Mouse (Mus musculus): ENCODE measurements around the gene Mrtfa. TPM values are rescaled to one million over a fixed set of nuclear protein-coding genes. Genes with fewer than 3 reads are reported as not detected.

Mrtfa gene
- polyA plus RNA-seq, 1 experiment from 2014 or later, result 39.3 TPM

GRCm38 (mm10) chr15:80988331-80988730 lies 202.2 kb downstream of the Mrtfa start:
- no peak overlapping the region for H3K9ac ChIP-seq (replicated peaks; ENCODE audit: low read depth, low read length)
- H3K36me3 ChIP-seq (ENCODE audit: control insufficient read depth, insufficient read depth, low read length), result no peaks in the 10 kb centered on the region
- H3K27me3 ChIP-seq (ENCODE audit: control insufficient read depth, insufficient read depth, low read length), result no peaks in the 10 kb centered on the region
- H3K4me3 ChIP-seq (ENCODE audit: low read depth, low read length), result no peak overlapping the region
- 33% methylated on average over 1 of the region's 1 CpGs for WGBS
- H3K9me3 ChIP-seq (ENCODE audit: control insufficient read depth, low read depth, low read length), result no peaks in the 10 kb centered on the region
- no peaks in the 10 kb centered on the region for H3K4me1 ChIP-seq (ENCODE audit: control insufficient read depth, insufficient read depth, low read length)
- ATAC-seq (ENCODE audit: insufficient number of reproducible peaks, insufficient read depth, low FRiP score, low read depth), result no peak
- no peak overlapping the region for H3K27ac ChIP-seq (ENCODE audit: low read length)
- H3K4me2 ChIP-seq (replicated peaks; ENCODE audit: low read depth, low read length), result no peak overlapping the region

DNA sequence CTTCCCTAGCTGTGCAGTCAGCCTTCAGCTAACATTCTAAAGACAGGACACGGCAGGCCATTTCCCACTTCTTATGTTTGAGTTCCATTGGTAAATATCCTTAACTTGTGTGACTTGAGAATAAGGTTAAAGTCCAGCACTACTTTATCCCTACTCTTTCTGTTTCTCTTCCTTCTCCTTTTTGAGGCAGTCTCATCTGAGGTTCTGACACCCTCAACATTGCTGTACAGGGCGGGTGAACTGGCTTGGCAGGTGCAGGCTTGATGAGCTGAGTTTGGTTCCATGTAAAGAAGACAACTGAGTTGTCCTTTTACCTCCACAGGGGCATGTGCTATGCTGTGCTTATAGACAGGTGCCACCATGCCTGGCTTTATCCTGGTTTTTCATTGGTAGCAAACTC lies 207.3 kb downstream of the Mrtfa start:
- ATAC-seq (ENCODE audit: insufficient number of reproducible peaks, insufficient read depth, low FRiP score, low read depth), result no peak
- no peak overlapping the region for H3K4me3 ChIP-seq (ENCODE audit: low read depth, low read length)
- no peaks in the 10 kb centered on the region for H3K27me3 ChIP-seq (ENCODE audit: control insufficient read depth, insufficient read depth, low read length)
- WGBS, result 70% methylated on average over 2 of the region's 2 CpGs
- peaks cover 9% of the 10 kb centered on the region; the same call in 1 of the 2 replicates for H3K4me1 ChIP-seq (ENCODE audit: control insufficient read depth, insufficient read depth, low read length)
- H3K9me3 ChIP-seq (ENCODE audit: control insufficient read depth, low read depth, low read length), result no peaks in the 10 kb centered on the region
- no peak overlapping the region for H3K27ac ChIP-seq (ENCODE audit: low read length)
- H3K4me2 ChIP-seq (replicated peaks; ENCODE audit: low read depth, low read length), result no peak overlapping the region
- H3K36me3 ChIP-seq (ENCODE audit: control insufficient read depth, insufficient read depth, low read length), result no peaks in the 10 kb centered on the region
- H3K9ac ChIP-seq (replicated peaks; ENCODE audit: low read depth, low read length), result no peak overlapping the region

GRCm38 (mm10) chr15:80981176-80981575 lies 209.4 kb downstream of the Mrtfa start:
- peaks cover 11% of the 10 kb centered on the region; the same call in 1 of the 2 replicates for H3K4me1 ChIP-seq (ENCODE audit: control insufficient read depth, insufficient read depth, low read length)
- H3K9me3 ChIP-seq (ENCODE audit: control insufficient read depth, low read depth, low read length), result no peaks in the 10 kb centered on the region
- H3K9ac ChIP-seq (replicated peaks; ENCODE audit: low read depth, low read length), result no peak overlapping the region
- no peak overlapping the region for H3K4me2 ChIP-seq (replicated peaks; ENCODE audit: low read depth, low read length)
- no peaks in the 10 kb centered on the region for H3K36me3 ChIP-seq (ENCODE audit: control insufficient read depth, insufficient read depth, low read length)
- no peak overlapping the region for H3K4me3 ChIP-seq (ENCODE audit: low read depth, low read length)
- no peaks in the 10 kb centered on the region for H3K27me3 ChIP-seq (ENCODE audit: control insufficient read depth, insufficient read depth, low read length)
- no peak overlapping the region for H3K27ac ChIP-seq (ENCODE audit: low read length)
- WGBS, result 77% methylated on average over 4 of the region's 4 CpGs
- no peak for ATAC-seq (ENCODE audit: insufficient number of reproducible peaks, insufficient read depth, low FRiP score, low read depth)

GRCm38 (mm10) chr15:80979611-80980010 lies 210.9 kb downstream of the Mrtfa start:
- no peaks in the 10 kb centered on the region for H3K9me3 ChIP-seq (ENCODE audit: control insufficient read depth, low read depth, low read length)
- no peaks in the 10 kb centered on the region for H3K27me3 ChIP-seq (ENCODE audit: control insufficient read depth, insufficient read depth, low read length)
- no peak overlapping the region for H3K27ac ChIP-seq (ENCODE audit: low read length)
- H3K4me2 ChIP-seq (replicated peaks; ENCODE audit: low read depth, low read length), result no peak overlapping the region
- ATAC-seq (ENCODE audit: insufficient number of reproducible peaks, insufficient read depth, low FRiP score, low read depth), result no peak
- H3K4me1 ChIP-seq (ENCODE audit: control insufficient read depth, insufficient read depth, low read length), result peaks cover 11% of the 10 kb centered on the region; the same call in 1 of the 2 replicates
- H3K36me3 ChIP-seq (ENCODE audit: control insufficient read depth, insufficient read depth, low read length), result no peaks in the 10 kb centered on the region
- no peak overlapping the region for H3K4me3 ChIP-seq (ENCODE audit: low read depth, low read length)
- H3K9ac ChIP-seq (replicated peaks; ENCODE audit: low read depth, low read length), result no peak overlapping the region
- 69% methylated on average over 4 of the region's 4 CpGs for WGBS

GRCm38 (mm10) chr15:80977620-80978334 lies 212.8 kb downstream of the Mrtfa start, which contains the start of gene Sgsm3:
Sgsm3 (plus strand) TSS chr15:80977765.
- Histone ChIP-seq H3K4me1 (ENCODE audit: control insufficient read depth, insufficient read depth, low read length) (peaks cover 11% of the 10 kb centered on the region; the same call in 1 of the 2 replicates), H3K36me3 (ENCODE audit: control insufficient read depth, insufficient read depth, low read length) (no peaks in the 10 kb centered on the region), H3K4me2 (replicated peaks; ENCODE audit: low read depth, low read length) (peak within 1 kb of the TSS; percentile 85), H3K9ac (replicated peaks; ENCODE audit: low read depth, low read length) (peak within 1 kb of the TSS; percentile 63), H3K9me3 (ENCODE audit: control insufficient read depth, low read depth, low read length) (no peaks in the 10 kb centered on the region), H3K27me3 (ENCODE audit: control insufficient read depth, insufficient read depth, low read length) (no peaks in the 10 kb centered on the region), H3K27ac (ENCODE audit: low read length) (no peak within 1 kb of the TSS), H3K4me3 (ENCODE audit: low read depth, low read length) (peak within 1 kb of the TSS; percentile 77)
- under 1% methylated on average over 60 of the region's 67 CpGs for WGBS
- peak; percentile 88 for ATAC-seq (ENCODE audit: insufficient number of reproducible peaks, insufficient read depth, low FRiP score, low read depth)

DNA sequence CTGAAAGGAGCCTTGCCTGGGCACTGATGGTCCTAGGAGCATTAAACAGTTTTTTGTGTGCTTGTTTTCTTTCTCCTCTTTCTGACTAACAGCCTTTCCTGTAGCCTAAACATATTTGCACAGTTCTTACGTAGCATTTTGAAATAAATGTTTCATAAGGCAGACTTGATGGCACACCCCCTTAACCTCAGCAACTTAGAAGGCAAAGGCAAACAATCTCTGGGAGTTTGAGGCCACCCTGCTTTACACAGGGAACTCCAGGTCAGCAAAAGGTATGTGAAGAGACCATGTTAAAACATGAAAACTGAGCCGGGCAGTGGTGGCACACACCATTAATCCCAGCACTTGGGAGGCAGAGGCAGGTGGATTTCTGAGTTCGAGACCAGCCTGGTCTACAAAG lies 214.9 kb downstream of the Mrtfa start:
- H3K27me3 ChIP-seq (ENCODE audit: control insufficient read depth, insufficient read depth, low read length), result no peaks in the 10 kb centered on the region
- H3K9ac ChIP-seq (replicated peaks; ENCODE audit: low read depth, low read length), result no peak overlapping the region
- no peak for ATAC-seq (ENCODE audit: insufficient number of reproducible peaks, insufficient read depth, low FRiP score, low read depth)
- no peak overlapping the region for H3K4me3 ChIP-seq (ENCODE audit: low read depth, low read length)
- no peak overlapping the region for H3K27ac ChIP-seq (ENCODE audit: low read length)
- H3K4me1 ChIP-seq (ENCODE audit: control insufficient read depth, insufficient read depth, low read length), result peaks cover 11% of the 10 kb centered on the region; the same call in 1 of the 2 replicates
- whole genome bisulfite sequencing, result 78% methylated on average over 3 of the region's 3 CpGs
- no peak overlapping the region for H3K4me2 ChIP-seq (replicated peaks; ENCODE audit: low read depth, low read length)
- no peaks in the 10 kb centered on the region for H3K36me3 ChIP-seq (ENCODE audit: control insufficient read depth, insufficient read depth, low read length)
- no peaks in the 10 kb centered on the region for H3K9me3 ChIP-seq (ENCODE audit: control insufficient read depth, low read depth, low read length)

GRCm38 (mm10) chr15:80974311-80974710 lies 216.2 kb downstream of the Mrtfa start:
- Histone ChIP-seq H3K36me3 (ENCODE audit: control insufficient read depth, insufficient read depth, low read length) (0 out of 2 replicates have a peak, but pooled peaks cover 4% of the 10 kb centered on the region), H3K4me1 (ENCODE audit: control insufficient read depth, insufficient read depth, low read length) (peaks cover 7% of the 10 kb centered on the region; the same call in 1 of the 2 replicates), H3K4me2 (replicated peaks; ENCODE audit: low read depth, low read length) (no peak overlapping the region), H3K4me3 (ENCODE audit: low read depth, low read length) (no peak overlapping the region), H3K27ac (ENCODE audit: low read length) (no peak overlapping the region), H3K27me3 (ENCODE audit: control insufficient read depth, insufficient read depth, low read length) (no peaks in the 10 kb centered on the region), H3K9ac (replicated peaks; ENCODE audit: low read depth, low read length) (no peak overlapping the region), H3K9me3 (ENCODE audit: control insufficient read depth, low read depth, low read length) (no peaks in the 10 kb centered on the region)
- ATAC-seq (ENCODE audit: insufficient number of reproducible peaks, insufficient read depth, low FRiP score, low read depth), result no peak
- WGBS, result 24% methylated on average over 5 of the region's 5 CpGs

DNA sequence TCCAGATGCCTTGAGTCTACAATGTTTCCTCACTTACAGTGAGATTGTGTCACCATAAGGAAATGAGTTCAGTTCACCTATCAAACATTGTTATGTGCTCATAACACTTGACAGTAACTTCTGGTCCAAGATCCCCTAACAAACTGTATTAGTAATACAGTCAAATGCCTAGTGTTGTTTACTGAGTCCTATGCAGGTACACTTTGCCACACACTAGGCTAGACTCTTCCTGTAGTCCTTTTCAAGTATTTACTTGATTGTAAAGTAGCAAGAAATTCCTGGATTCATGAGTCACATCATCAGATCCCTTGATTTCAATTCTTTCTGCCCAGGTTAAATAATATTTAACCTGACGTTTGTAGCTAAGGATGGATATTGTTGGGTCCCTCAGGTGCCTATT lies 221.2 kb downstream of the Mrtfa start:
- Histone ChIP-seq H3K4me3 (ENCODE audit: low read depth, low read length) (no peak overlapping the region), H3K9ac (replicated peaks; ENCODE audit: low read depth, low read length) (no peak overlapping the region), H3K36me3 (ENCODE audit: control insufficient read depth, insufficient read depth, low read length) (peaks cover 41% of the 10 kb centered on the region), H3K9me3 (ENCODE audit: control insufficient read depth, low read depth, low read length) (no peaks in the 10 kb centered on the region), H3K4me1 (ENCODE audit: control insufficient read depth, insufficient read depth, low read length) (no peaks in the 10 kb centered on the region), H3K27me3 (ENCODE audit: control insufficient read depth, insufficient read depth, low read length) (no peaks in the 10 kb centered on the region), H3K27ac (ENCODE audit: low read length) (no peak overlapping the region), H3K4me2 (replicated peaks; ENCODE audit: low read depth, low read length) (no peak overlapping the region)
- no peak for ATAC-seq (ENCODE audit: insufficient number of reproducible peaks, insufficient read depth, low FRiP score, low read depth)
- 78% methylated on average over 1 of the region's 1 CpGs for WGBS
